Mouse (Mus musculus): Measurements from ENCODE around the gene Usp49. TPM values are rescaled to one million over a fixed set of nuclear protein-coding genes. Genes with fewer than 3 reads are reported as not detected.

Gene Usp49
- polyA plus RNA-seq, 1 experiment from 2014 or later = 4.2 TPM

GRCm38 (mm10) chr17:47730633-47731575, 100.4 kb downstream of the Usp49 start:
- no peak overlapping the region for H3K9ac ChIP-seq
- no peaks in the 10 kb centered on the region for H3K36me3 ChIP-seq
- 50% methylated on average over 24 of the region's 24 CpGs for whole genome bisulfite sequencing
- peak; percentile 36; the same call in 1 of the 2 replicates for ATAC-seq (ENCODE audit: borderline replicate concordance, extremely low read depth, low FRiP score, low TSS enrichment)
- no peak overlapping the region for H3K4me2 ChIP-seq
- 0 out of 2 replicates have a peak, but pooled peaks cover 3% of the 10 kb centered on the region for H3K4me1 ChIP-seq
- H3K4me3 ChIP-seq = no peak overlapping the region
- no peaks in the 10 kb centered on the region for H3K27me3 ChIP-seq
- H3K9me3 ChIP-seq = no peaks in the 10 kb centered on the region
- no peak overlapping the region for H3K27ac ChIP-seq

DNA sequence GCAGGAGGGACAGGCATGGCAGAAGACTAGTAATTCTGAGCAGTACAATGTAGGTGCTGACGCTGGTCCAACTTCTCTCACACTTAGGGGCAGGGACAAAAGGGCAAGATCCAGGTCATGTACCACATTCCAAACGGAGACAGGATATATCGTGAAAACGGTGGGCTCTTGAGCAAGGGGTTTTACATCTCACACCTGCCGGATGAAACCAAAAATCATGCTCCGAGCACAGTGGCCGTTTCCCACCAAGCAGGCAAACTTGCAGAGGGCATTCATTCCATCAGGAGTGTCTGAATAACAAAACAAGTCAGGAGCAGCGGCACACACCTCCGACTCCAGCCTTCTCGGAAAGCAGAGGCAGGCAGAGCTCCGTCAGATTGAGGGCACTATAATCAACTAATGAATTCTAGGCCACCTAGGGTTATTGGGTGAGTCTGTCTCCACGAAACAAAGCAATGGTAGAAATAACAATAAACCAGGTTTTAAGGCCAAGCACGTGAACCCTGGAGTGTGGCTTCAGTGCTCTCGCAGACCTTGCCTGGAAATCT, 105.1 kb downstream of the Usp49 start:
- H3K4me1 ChIP-seq = peaks cover 22% of the 10 kb centered on the region
- no peak overlapping the region for H3K9ac ChIP-seq
- peaks cover 7% of the 10 kb centered on the region; the same call in 1 of the 2 replicates for H3K27me3 ChIP-seq
- ATAC-seq (ENCODE audit: borderline replicate concordance, extremely low read depth, low FRiP score, low TSS enrichment) = no peak
- whole genome bisulfite sequencing = 60% methylated on average over 14 of the region's 14 CpGs
- H3K9me3 ChIP-seq = no peaks in the 10 kb centered on the region
- H3K27ac ChIP-seq = no peak overlapping the region
- no peaks in the 10 kb centered on the region for H3K36me3 ChIP-seq
- H3K4me2 ChIP-seq = no peak overlapping the region
- no peak overlapping the region for H3K4me3 ChIP-seq

Other genes starting within 250 kb of the Usp49 start
- 0.47 and 0.87 TPM in 2 replicates for gene Guca1b, start 245.3 kb upstream of the Usp49 start, polyA plus RNA-seq (2015; fragmentation: Nextera tagmentation; extraction: Ambion mirVana)
- gene Guca1a, start 230.1 kb upstream of the Usp49 start, polyA plus RNA-seq (2015; fragmentation: Nextera tagmentation; extraction: Ambion mirVana) = 1.7 and 2.0 TPM in 2 replicates
- 2.0 and 2.4 TPM in 2 replicates for gene AI661453, start 194.1 kb upstream of the Usp49 start, polyA plus RNA-seq (2015; fragmentation: Nextera tagmentation; extraction: Ambion mirVana)
- 0.14 and 0.45 TPM in 2 replicates for gene 1700001C19Rik, start 193.3 kb upstream of the Usp49 start, polyA plus RNA-seq (2015; fragmentation: Nextera tagmentation; extraction: Ambion mirVana)
- 25.6 and 32.3 TPM in 2 replicates for gene Taf8, start 128.4 kb upstream of the Usp49 start, polyA plus RNA-seq (2015; fragmentation: Nextera tagmentation; extraction: Ambion mirVana)
- gene Ccnd3, start 125.6 kb upstream of the Usp49 start, polyA plus RNA-seq (2015; fragmentation: Nextera tagmentation; extraction: Ambion mirVana) = 286 and 294 TPM in 2 replicates
- 21.9 and 22.9 TPM in 2 replicates for gene Bysl, start 19.2 kb upstream of the Usp49 start, polyA plus RNA-seq (2015; fragmentation: Nextera tagmentation; extraction: Ambion mirVana)
- 47.8 and 50.3 TPM in 2 replicates for gene Med20, start 19.1 kb upstream of the Usp49 start, polyA plus RNA-seq (2015; fragmentation: Nextera tagmentation; extraction: Ambion mirVana)
- 0.35 and 1.7 TPM in 2 replicates for gene Gm20517, start 19.1 kb upstream of the Usp49 start, polyA plus RNA-seq (2015; fragmentation: Nextera tagmentation; extraction: Ambion mirVana)
- 385 and 422 TPM in 2 replicates for gene Tomm6, start 57.7 kb downstream of the Usp49 start, polyA plus RNA-seq (2015; fragmentation: Nextera tagmentation; extraction: Ambion mirVana)
- 5.6 and 6.5 TPM in 2 replicates for gene Frs3, start 58.3 kb downstream of the Usp49 start, polyA plus RNA-seq (2015; fragmentation: Nextera tagmentation; extraction: Ambion mirVana)
- gene Gm21981, start 63.8 kb downstream of the Usp49 start, polyA plus RNA-seq (2015; fragmentation: Nextera tagmentation; extraction: Ambion mirVana) = 0.35 and 0.45 TPM in 2 replicates
- gene Prickle4, start 64.0 kb downstream of the Usp49 start, polyA plus RNA-seq (2015; fragmentation: Nextera tagmentation; extraction: Ambion mirVana) = 0.73 and 0.86 TPM in 2 replicates
- 14.2 and 15.7 TPM in 2 replicates for gene Pgc, start 96.2 kb downstream of the Usp49 start, polyA plus RNA-seq (2015; fragmentation: Nextera tagmentation; extraction: Ambion mirVana)
- gene Tfeb, start 106.3 kb downstream of the Usp49 start, polyA plus RNA-seq (2015; fragmentation: Nextera tagmentation; extraction: Ambion mirVana) = 12.9 and 14.7 TPM in 2 replicates
- gene Mdfi, start 204.0 kb downstream of the Usp49 start, polyA plus RNA-seq (2015; fragmentation: Nextera tagmentation; extraction: Ambion mirVana) = 19.3 and 20.6 TPM in 2 replicates

Measured in lung, embryonic 15.5 days (tissue).